Mouse (Mus musculus) cortical plate, adult 2 months (tissue): ENCODE measurements around the gene Cks1b.

Experiments used
- CTCF ChIP-seq: fragments of 200-500 bp; IDR thresholded peaks from 2 replicates; pipeline ENCODE4 v1.5.1; 2011; ENCODE audit warnings: mild to moderate bottlenecking, control low read depth, low read length; ENCODE audit not compliant: insufficient read depth; ENCODE audit errors: extremely low read depth
- POLR2A ChIP-seq: fragments of 200-500 bp; IDR thresholded peaks from 2 replicates; pipeline ENCODE4 v1.6.1; 2011; ENCODE audit warnings: mild to moderate bottlenecking, low read length, control low read depth; ENCODE audit not compliant: insufficient read depth; ENCODE audit errors: extremely low read depth

- TF ChIP-seq CTCF (no peak), POLR2A (no peak)
These were observed 16.3 kb upstream of the Cks1b start for GRCm38 (mm10) chr3:89434532-89434931.
